ENCODE assay signal across 21 mouse cellular contexts in genomic region chr4:100700002-100700401, GRCm38 (mm10).
"Had no signal": no experiment of that assay in that cellular context is flagged by ENCODE, and none has a peak within 500 bp of the region (broad histone marks: within the 10 kb centered on the region; RNA-seq: fewer than 3 reads in every experiment).

No protein-coding gene starts in this region.

- H3K27me3 ChIP-seq: kidney, embryonic 15.5 days; limb, embryonic 12.5 days; limb, embryonic 15.5 days; neural tube, embryonic 13.5 days; stomach, embryonic 15.5 days had no signal

- DNase-seq: kidney, adult 11 months; kidney, adult 8-10 months; kidney, postnatal 10 days; kidney, postnatal 36 days; left cerebral cortex, postnatal 4 days; liver, postnatal 0 days; lung, embryonic 14.5 days; retina, postnatal 1 day; right cerebral cortex, postnatal 25 days; spleen, adult 18-20 months; thymus, postnatal 25 days had no signal

- H3K9ac ChIP-seq: kidney, embryonic 15.5 days; limb, embryonic 12.5 days; limb, embryonic 15.5 days; liver, embryonic 14.5 days; liver, postnatal 0 days; lung, embryonic 14.5 days; neural tube, embryonic 13.5 days; stomach, embryonic 15.5 days had no signal

- H3K36me3 ChIP-seq: kidney, embryonic 15.5 days; limb, embryonic 12.5 days; limb, embryonic 15.5 days; neural tube, embryonic 13.5 days; stomach, embryonic 15.5 days had no signal

- H3K4me3 ChIP-seq: kidney, embryonic 15.5 days; limb, embryonic 12.5 days; limb, embryonic 15.5 days; myocyte; neural tube, embryonic 13.5 days; stomach, embryonic 15.5 days had no signal

- H3K9me3 ChIP-seq: kidney, embryonic 15.5 days; limb, embryonic 12.5 days; limb, embryonic 15.5 days; neural tube, embryonic 13.5 days; stomach, embryonic 15.5 days had no signal

- H3K4me2 ChIP-seq: kidney, embryonic 15.5 days; limb, embryonic 12.5 days; limb, embryonic 15.5 days; liver, embryonic 11.5 days; lung, embryonic 14.5 days; neural tube, embryonic 13.5 days; stomach, embryonic 15.5 days had no signal

- H3K27ac ChIP-seq: kidney, embryonic 15.5 days; limb, embryonic 12.5 days; limb, embryonic 15.5 days; liver, embryonic 14.5 days; macrophage; neural tube, embryonic 13.5 days; stomach, embryonic 15.5 days had no signal

- ATAC-seq: liver, postnatal 0 days; lung, postnatal 0 days had no signal

- H3K4me1 ChIP-seq: kidney, embryonic 15.5 days; neural tube, embryonic 13.5 days; stomach, embryonic 15.5 days had no signal
